ENCODE assay signal across 30 mouse cellular contexts in genomic region chr14:58421904-58422303, GRCm38 (mm10).
A peak's percentile ranks its signal among the peaks of the same experiment; 100 is the strongest.
DNase-seq lines count a peak whose midpoint lies in the region; ATAC-seq and TF ChIP-seq lines count a peak whose summit lies in the region.
"Had no signal": no experiment of that assay in that cellular context is flagged by ENCODE, and none has a peak within 500 bp of the region (broad histone marks: within the 10 kb centered on the region; RNA-seq: fewer than 3 reads in every experiment).

No protein-coding gene starts in this region.

- no peak overlapping the region for H3K9ac ChIP-seq in heart, embryonic 14.5 days (ENCODE audit: low read length)
- H3K9ac ChIP-seq in ES-E14 (ENCODE audit: insufficient read depth, low read depth, low read length, poor library complexity, severe bottlenecking): no peak overlapping the region
- H3K9ac ChIP-seq in intestine, embryonic 16.5 days (ENCODE audit: low read depth, low read length): no peak overlapping the region
- H3K9ac ChIP-seq: embryonic facial prominence, embryonic 13.5 days; forebrain, postnatal 0 days; hindbrain, embryonic 12.5 days; hindbrain, embryonic 15.5 days; kidney, embryonic 15.5 days had no signal

- no peak overlapping the region for H3K4me3 ChIP-seq in heart, embryonic 10.5 days
- H3K4me3 ChIP-seq in heart, embryonic 14.5 days (ENCODE audit: control insufficient read depth in 1 of 2, insufficient read depth in 1 of 2, low read depth in 1 of 2, low read length in 2 of 2): no peak overlapping the region
- H3K4me3 ChIP-seq in ES-E14 (ENCODE audit: insufficient read depth in 1 of 2, low read depth in 1 of 2, low read length in 2 of 2, poor library complexity in 1 of 2, severe bottlenecking in 1 of 2): no peak overlapping the region
- no peak overlapping the region for H3K4me3 ChIP-seq in intestine, embryonic 16.5 days (ENCODE audit: low read length)
- H3K4me3 ChIP-seq: embryonic facial prominence, embryonic 10.5 days; embryonic facial prominence, embryonic 13.5 days; erythroblast, embryonic 14.5 days; hindbrain, embryonic 12.5 days; hindbrain, embryonic 15.5 days; kidney, embryonic 15.5 days had no signal

- H3K9me3 ChIP-seq in heart, embryonic 10.5 days: no peaks in the 10 kb centered on the region
- H3K9me3 ChIP-seq in heart, embryonic 14.5 days (ENCODE audit: control insufficient read depth, low read length): no peaks in the 10 kb centered on the region
- H3K9me3 ChIP-seq in ES-E14 (ENCODE audit: control insufficient read depth, insufficient read depth, low read depth, low read length): no peaks in the 10 kb centered on the region
- no peaks in the 10 kb centered on the region for H3K9me3 ChIP-seq in intestine, embryonic 16.5 days (ENCODE audit: control insufficient read depth, low read length)
- H3K9me3 ChIP-seq: embryonic facial prominence, embryonic 10.5 days; embryonic facial prominence, embryonic 13.5 days; hindbrain, embryonic 12.5 days; hindbrain, embryonic 15.5 days; kidney, embryonic 15.5 days had no signal

- no peaks in the 10 kb centered on the region for H3K36me3 ChIP-seq in heart, embryonic 10.5 days
- no peaks in the 10 kb centered on the region for H3K36me3 ChIP-seq in heart, embryonic 14.5 days (ENCODE audit: control insufficient read depth, insufficient read depth, low read length)
- H3K36me3 ChIP-seq in ES-E14 (ENCODE audit: control insufficient read depth, insufficient read depth, low read length, poor library complexity, severe bottlenecking): no peaks in the 10 kb centered on the region
- H3K36me3 ChIP-seq in intestine, embryonic 16.5 days (ENCODE audit: control insufficient read depth, insufficient read depth, low read length): no peaks in the 10 kb centered on the region
- H3K36me3 ChIP-seq: embryonic facial prominence, embryonic 10.5 days; embryonic facial prominence, embryonic 13.5 days; hindbrain, embryonic 12.5 days; hindbrain, embryonic 15.5 days; kidney, embryonic 15.5 days had no signal

- 53% methylated on average over 5 of the region's 5 CpGs for WGBS in heart, embryonic 10.5 days
- WGBS in heart, embryonic 14.5 days: 35% methylated on average over 5 of the region's 5 CpGs
- WGBS in intestine, embryonic 16.5 days: 25% methylated on average over 5 of the region's 5 CpGs

- intact Hi-C loops in heart, postnatal 25 days (cut with DNase I): no loop called here
- intact Hi-C loops in gastrocnemius, postnatal 36 days (cut with DNase I): no loop called here

- 0 out of 2 replicates have a peak overlapping the region, but pooled peaks have one; percentile 11 for H3K4me2 ChIP-seq in heart, embryonic 14.5 days (ENCODE audit: low read length)
- H3K4me2 ChIP-seq in intestine, embryonic 16.5 days (ENCODE audit: low read depth, low read length): 0 out of 2 replicates have a peak overlapping the region, but pooled peaks have one; percentile 1
- H3K4me2 ChIP-seq: embryonic facial prominence, embryonic 13.5 days; heart, embryonic 11.5 days; hindbrain, embryonic 12.5 days; hindbrain, embryonic 15.5 days; kidney, embryonic 15.5 days had no signal

- ATAC-seq in heart, embryonic 14.5 days (ENCODE audit: insufficient number of reproducible peaks, insufficient read depth, low FRiP score, low read depth): no peak
- peak; percentile 71 for ATAC-seq in intestine, embryonic 16.5 days
- ATAC-seq: forebrain, embryonic 14.5 days; forebrain, postnatal 0 days had no signal

- H3K4me1 ChIP-seq in heart, embryonic 10.5 days: peaks cover 26% of the 10 kb centered on the region
- H3K4me1 ChIP-seq in heart, embryonic 14.5 days (ENCODE audit: control insufficient read depth in 2 of 2, insufficient read depth in 2 of 2, low read length in 2 of 2): peaks cover 9 to 11% of the 10 kb centered on the region in 2 experiments; a peak in 3 of 4 replicates
- no peaks in the 10 kb centered on the region for H3K4me1 ChIP-seq in ES-E14 (ENCODE audit: control insufficient read depth in 2 of 2, insufficient read depth in 2 of 2, low read length in 2 of 2, poor library complexity in 1 of 2)
- peaks cover 16% of the 10 kb centered on the region for H3K4me1 ChIP-seq in intestine, embryonic 16.5 days (ENCODE audit: control insufficient read depth, insufficient read depth, low read length)
- H3K4me1 ChIP-seq: embryonic facial prominence, embryonic 10.5 days; hindbrain, embryonic 12.5 days; hindbrain, embryonic 15.5 days; kidney, embryonic 15.5 days had no signal

- H3K27ac ChIP-seq in heart, embryonic 10.5 days: peak overlapping the region; percentile 74
- H3K27ac ChIP-seq in heart, embryonic 14.5 days (replicated peaks in 1 of 2; ENCODE audit: control insufficient read depth in 1 of 2, insufficient read depth in 1 of 2, low read depth in 2 of 2, low read length in 2 of 2): peak overlapping the region; percentile 25 to 45; a peak in 2 of 4 replicates
- no peak overlapping the region for H3K27ac ChIP-seq in ES-E14 (ENCODE audit: insufficient read depth, low read depth, low read length, poor library complexity, severe bottlenecking)
- H3K27ac ChIP-seq in intestine, embryonic 16.5 days (ENCODE audit: low read length): no peak overlapping the region; the same call in 1 of the 2 replicates
- H3K27ac ChIP-seq: embryonic facial prominence, embryonic 10.5 days; embryonic facial prominence, embryonic 13.5 days; hindbrain, embryonic 12.5 days; hindbrain, embryonic 15.5 days; kidney, embryonic 15.5 days had no signal

- no peaks in the 10 kb centered on the region for H3K27me3 ChIP-seq in heart, embryonic 10.5 days (ENCODE audit: insufficient read depth, poor library complexity, severe bottlenecking)
- H3K27me3 ChIP-seq in heart, embryonic 14.5 days (ENCODE audit: control insufficient read depth, insufficient read depth, low read length): no peaks in the 10 kb centered on the region
- no peaks in the 10 kb centered on the region for H3K27me3 ChIP-seq in intestine, embryonic 16.5 days (replicated peaks; ENCODE audit: control insufficient read depth, insufficient read depth, low read length)
- H3K27me3 ChIP-seq: CH12.LX; embryonic facial prominence, embryonic 13.5 days; hindbrain, embryonic 12.5 days; hindbrain, embryonic 15.5 days; kidney, embryonic 15.5 days had no signal

- in situ Hi-C loops in ES-E14 (cut with MboI; ENCODE audit: low sequenced_read_pairs in 2 of 2, unreplicated experiment in 2 of 2): no loop called here

- DNase-seq in heart, embryonic 10.5 days (ENCODE audit: low spot score): no peak
- no peak for DNase-seq in heart, adult 8-10 months (ENCODE audit: low spot score)
- no peak for DNase-seq in heart, postnatal 25 days (ENCODE audit: low spot score)
- DNase-seq in ES-E14 (ENCODE audit: low read depth, low spot score): peak; percentile 0
- DNase-seq in cerebellum, adult 9-10 months: no peak
- no peak for DNase-seq in gastrocnemius, postnatal 36 days
- DNase-seq: adrenal gland, adult 2 months; adrenal gland, postnatal 14 days; B cell, adult 2 months; cerebellum, adult 11 months; cerebellum, adult 2 months; cerebellum, postnatal 10 days; cerebellum, postnatal 36 days; embryo, embryonic 11 days; forebrain, postnatal 0 days; gastrocnemius, postnatal 25 days; heart, postnatal 10 days; kidney, adult 11 months; kidney, adult 8-10 months had no signal

TF ChIP-seq in ES-E14, 5 proteins besides CTCF, POLR2A, EP300 and RAD21:
- TF ChIP-seq HCFC1 (IDR thresholded peaks at IDR 0.05; ENCODE audit: borderline replicate concordance, insufficient read depth, low read length): no peak

Comparison
In these comparisons a context has a peak if more than half of its experiments do, and no peak if none do; other contexts are left out.
1. H3K27ac ChIP-seq: peak in heart, embryonic 10.5 days (single experiment) and heart, embryonic 14.5 days (2 of 2); none in ES-E14 (single experiment) and intestine, embryonic 16.5 days (single experiment).